Mouse (Mus musculus) midbrain, embryonic 16.5 days (tissue): Measurements from ENCODE around the gene Spag8. TPM values are rescaled to one million over a fixed set of nuclear protein-coding genes. Genes with fewer than 3 reads are reported as not detected.
A peak's percentile ranks its signal among the peaks of the same experiment; 100 is the strongest.

ENCODE experiments used
- ATAC-seq: fragments of 200-750 bp; cut with Nextera tagmentation; 2 replicates; pipeline ENCODE4 v1.8.0; 2017; ENCODE audit warnings: moderate TSS enrichment
- H3K27ac ChIP-seq: fragments of 300-500 bp; sonication (generic); 2 replicates; pipeline ENCODE4 v1.5.1; 2014; ENCODE audit warnings: mild to moderate bottlenecking, low read length, mixed read lengths
- H3K27me3 ChIP-seq: fragments of 300-500 bp; sonication (generic); 2 replicates; pipeline ENCODE4 v1.6.1; 2014; ENCODE audit warnings: low read depth, low read length, mixed read lengths; ENCODE audit not compliant: control insufficient read depth, insufficient read depth
- H3K36me3 ChIP-seq: fragments of 300-500 bp; sonication (generic); 2 replicates; pipeline ENCODE4 v1.6.1; 2014; ENCODE audit warnings: mild to moderate bottlenecking, low read length, moderate library complexity, mixed read lengths; ENCODE audit not compliant: control insufficient read depth, insufficient read depth
- H3K4me1 ChIP-seq: fragments of 300-500 bp; sonication (generic); 2 replicates; pipeline ENCODE4 v1.6.1; 2014; ENCODE audit warnings: mild to moderate bottlenecking, low read length, mixed read lengths; ENCODE audit not compliant: control insufficient read depth, insufficient read depth
- H3K4me2 ChIP-seq: fragments of 300-500 bp; sonication (generic); 2 replicates; pipeline ENCODE4 v1.6.1; 2014; ENCODE audit warnings: mild to moderate bottlenecking, low read length, mixed read lengths
- H3K4me3 ChIP-seq: fragments of 300-500 bp; sonication (generic); 2 replicates; pipeline ENCODE4 v1.5.1; 2014; ENCODE audit warnings: low read depth, mild to moderate bottlenecking, low read length, moderate library complexity, mixed read lengths
- H3K9ac ChIP-seq: fragments of 300-500 bp; sonication (generic); 2 replicates; pipeline ENCODE4 v1.6.1; 2014; ENCODE audit warnings: low read depth, low read length, mixed read lengths
- H3K9me3 ChIP-seq: fragments of 300-500 bp; sonication (generic); replicated peaks from 2 replicates; pipeline ENCODE4 v1.6.1; 2014; ENCODE audit warnings: mild to moderate bottlenecking, low read length, mixed read lengths; ENCODE audit not compliant: control insufficient read depth, poor library complexity, severe bottlenecking
- WGBS: fragments of 180-500 bp; shearing (Covaris S2); extraction: QIAGEN DNeasy Blood & Tissue Kit; methylation state at CpG from one replicate; pipeline ENCODE4 v1.1.7; 2014; 5-methylcytosine and 5-hydroxymethylcytosine counted together
- polyA plus RNA-seq: library from polyadenylated mRNA; unstranded; fragments of >200 nt; fragmentation: Nextera tagmentation; extraction: Ambion mirVana; gene quantifications from 2 replicates; pipeline ENCODE4 v1.2.1, GENCODE M21; 2015

Gene Spag8
- polyA plus RNA-seq, 1 experiment from 2014 or later = 11.8 TPM

DNA sequence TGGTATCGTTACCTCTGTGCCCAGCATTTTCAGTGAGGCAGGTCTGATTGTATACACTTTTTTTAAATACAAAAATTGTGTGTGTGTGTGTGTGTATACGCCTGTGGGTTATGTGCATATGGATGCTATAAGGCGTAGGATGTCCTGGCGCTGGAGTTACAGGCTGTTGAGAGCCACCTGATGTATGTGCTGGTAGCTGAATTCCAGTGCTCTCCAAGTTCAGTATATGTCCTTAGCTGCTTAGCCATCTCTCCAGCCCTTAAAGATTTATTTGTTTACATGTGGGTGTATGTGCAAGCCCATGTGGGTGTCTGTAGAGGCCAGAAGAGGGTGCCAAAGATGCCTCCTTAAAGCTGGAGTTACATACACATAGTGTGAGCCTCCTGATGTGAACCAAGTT is 3.8 kb upstream of the Spag8 start:
- Histone ChIP-seq H3K9me3 (no peaks in the 10 kb centered on the region), H3K27me3 (peaks cover 5% of the 10 kb centered on the region; the same call in 1 of the 2 replicates), H3K9ac (no peak overlapping the region), H3K4me1 (peaks cover 5% of the 10 kb centered on the region; the same call in 1 of the 2 replicates), H3K4me2 (peak overlapping the region; percentile 45), H3K4me3 (peak overlapping the region; percentile 86), H3K27ac (no peak overlapping the region), H3K36me3 (no peaks in the 10 kb centered on the region)
- ATAC-seq = no peak
- 58% methylated on average over 4 of the region's 4 CpGs for WGBS

DNA sequence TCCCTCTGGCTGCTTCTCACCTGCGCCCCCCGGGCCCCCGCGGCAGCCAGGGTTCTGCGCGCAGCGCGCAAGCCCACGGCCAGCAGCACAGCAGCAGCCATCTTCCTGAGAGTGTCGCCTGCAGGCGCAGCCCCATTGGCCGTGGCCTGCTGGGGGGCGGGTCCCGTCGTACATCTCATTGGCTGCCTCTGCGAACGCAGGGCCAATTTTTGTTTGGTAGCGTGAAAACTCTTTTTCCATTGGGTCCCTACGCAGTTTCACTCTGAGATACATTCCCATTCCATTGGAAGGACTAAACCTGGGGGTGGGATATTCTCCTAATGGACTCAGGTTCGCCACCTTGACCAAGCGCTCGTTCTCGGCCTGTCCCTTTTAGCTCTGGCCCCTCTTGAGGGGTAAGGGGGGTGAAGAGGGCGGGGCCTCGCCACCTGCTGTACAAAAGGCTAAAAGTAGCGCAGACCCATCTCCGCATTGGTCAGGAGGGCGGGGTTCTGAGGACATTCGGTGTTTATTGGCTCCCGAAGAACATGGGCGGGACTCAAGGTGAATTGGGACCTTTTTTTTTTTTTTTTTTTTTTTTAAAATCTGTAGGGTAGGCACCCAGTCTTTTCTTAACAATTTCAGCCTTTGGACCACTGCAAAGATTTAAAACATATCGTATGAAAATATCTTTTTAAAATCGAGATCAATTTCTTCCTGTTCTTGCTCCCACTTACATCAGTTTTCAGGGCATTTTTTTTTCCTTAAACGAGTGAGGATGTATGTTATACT is 3.1 kb upstream of the Spag8 start, which contains the start of gene Hint2:
Hint2 (minus strand) TSS at position 128 of the 771 bp plus-strand sequence.
- peak; percentile 98 for ATAC-seq
- H3K9me3 ChIP-seq = no peaks in the 10 kb centered on the region
- WGBS = 1% methylated on average over 34 of the region's 34 CpGs

GRCm38 (mm10) chr4:43655656-43656338 is 2.4 kb upstream of the Spag8 start:
- peak overlapping the region; percentile 86 for H3K4me3 ChIP-seq
- ATAC-seq = no peak; the same call in 1 of the 2 replicates
- H3K27me3 ChIP-seq = no peaks in the 10 kb centered on the region
- no peaks in the 10 kb centered on the region for H3K9me3 ChIP-seq
- H3K9ac ChIP-seq = peak overlapping the region; percentile 92
- peak overlapping the region; percentile 60 for H3K4me2 ChIP-seq
- peaks cover 5% of the 10 kb centered on the region; the same call in 1 of the 2 replicates for H3K4me1 ChIP-seq
- WGBS = 5% methylated on average over 33 of the region's 34 CpGs
- H3K27ac ChIP-seq = peak overlapping the region; percentile 95
- no peaks in the 10 kb centered on the region for H3K36me3 ChIP-seq

More for the DNA sequence above, 3.1 kb upstream of the Spag8 start, which contains the start of gene Hint2:
- Histone ChIP-seq H3K27ac (peak within 1 kb of the TSS; percentile 95), H3K9ac (peak within 1 kb of the TSS; percentile 92), H3K4me1 (peaks cover 5% of the 10 kb centered on the region; the same call in 1 of the 2 replicates), H3K4me2 (peak within 1 kb of the TSS; percentile 60), H3K4me3 (peak within 1 kb of the TSS; percentile 86), H3K36me3 (no peaks in the 10 kb centered on the region), H3K27me3 (no peaks in the 10 kb centered on the region; the same call in 1 of the 2 replicates)

- Histone ChIP-seq H3K4me3 (peak overlapping the region; percentile 35), H3K4me2 (peak overlapping the region; percentile 56), H3K4me1 (peaks cover 5% of the 10 kb centered on the region; the same call in 1 of the 2 replicates), H3K27me3 (no peaks in the 10 kb centered on the region), H3K9ac (peak overlapping the region; percentile 0; the same call in 1 of the 2 replicates), H3K9me3 (peaks cover 4% of the 10 kb centered on the region; the same call in 1 of the 2 replicates), H3K27ac (peak overlapping the region; percentile 50), H3K36me3 (peaks cover 3% of the 10 kb centered on the region; the same call in 1 of the 2 replicates)
- WGBS = 91% methylated on average over 4 of the region's 4 CpGs
- no peak for ATAC-seq
These were observed 668 bp downstream of the Spag8 start for GRCm38 (mm10) chr4:43652726-43653125.

DNA sequence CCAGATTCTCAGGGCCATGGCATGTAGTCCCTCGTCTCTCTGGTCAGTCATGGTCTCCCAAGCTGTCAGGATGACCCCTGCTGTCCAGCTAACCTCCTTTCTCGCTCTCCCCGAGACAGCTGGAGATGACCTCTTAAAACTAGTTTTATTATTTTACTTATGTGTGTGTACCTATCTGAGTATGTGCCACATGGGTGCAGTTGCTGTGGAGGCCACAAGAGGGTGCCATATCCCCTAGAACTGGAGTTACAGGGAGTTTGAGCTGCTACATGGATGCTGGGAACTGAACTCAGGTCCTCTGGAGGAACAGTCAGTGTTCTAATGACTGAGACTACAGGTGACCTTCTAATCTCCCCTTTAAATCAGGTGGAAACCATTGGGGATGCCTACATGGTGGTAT is 3.6 kb downstream of the Spag8 start:
- H3K27ac ChIP-seq = no peak overlapping the region
- H3K4me3 ChIP-seq = no peak overlapping the region
- peaks cover 2% of the 10 kb centered on the region; the same call in 1 of the 2 replicates for H3K4me1 ChIP-seq
- H3K27me3 ChIP-seq = no peaks in the 10 kb centered on the region
- WGBS = 93% methylated on average over 3 of the region's 3 CpGs
- H3K9me3 ChIP-seq = peaks cover 4% of the 10 kb centered on the region; the same call in 1 of the 2 replicates
- H3K9ac ChIP-seq = no peak overlapping the region
- peaks cover 5% of the 10 kb centered on the region for H3K36me3 ChIP-seq
- no peak overlapping the region for H3K4me2 ChIP-seq
- ATAC-seq = no peak

GRCm38 (mm10) chr4:43640491-43640890 is 12.9 kb downstream of the Spag8 start:
- WGBS = 89% methylated on average over 6 of the region's 6 CpGs

DNA sequence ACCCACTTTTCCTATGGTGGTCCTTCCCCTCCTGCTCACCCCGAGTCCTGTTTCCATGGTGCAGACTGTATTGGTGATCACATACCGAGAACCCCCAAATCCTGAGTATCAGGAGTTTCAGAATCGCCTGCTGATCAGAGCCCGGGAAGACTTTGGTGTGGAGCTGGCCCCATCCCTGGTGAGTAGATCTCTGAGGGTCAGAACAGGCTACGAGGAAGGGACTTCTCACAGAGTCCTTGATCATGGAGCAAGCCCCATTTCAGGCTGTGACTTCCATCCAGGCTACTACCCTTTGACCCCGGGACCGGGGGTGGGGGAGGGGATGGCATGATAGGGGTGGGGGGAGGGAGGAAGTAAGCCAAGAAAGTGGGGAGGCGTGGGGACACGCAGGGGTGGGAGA is 13.3 kb downstream of the Spag8 start:
- H3K4me1 ChIP-seq = no peaks in the 10 kb centered on the region
- WGBS = 76% methylated on average over 9 of the region's 9 CpGs
- H3K27me3 ChIP-seq = no peaks in the 10 kb centered on the region
- H3K9ac ChIP-seq = no peak overlapping the region
- ATAC-seq = no peak
- no peaks in the 10 kb centered on the region for H3K9me3 ChIP-seq
- no peak overlapping the region for H3K4me2 ChIP-seq
- no peak overlapping the region for H3K27ac ChIP-seq
- H3K36me3 ChIP-seq = no peaks in the 10 kb centered on the region
- no peak overlapping the region for H3K4me3 ChIP-seq

More at GRCm38 (mm10) chr4:43640491-43640890, 12.9 kb downstream of the Spag8 start:
- no peak overlapping the region for H3K9ac ChIP-seq
- no peak for ATAC-seq
- H3K4me1 ChIP-seq = no peaks in the 10 kb centered on the region
- no peaks in the 10 kb centered on the region for H3K9me3 ChIP-seq
- H3K4me2 ChIP-seq = no peak overlapping the region
- H3K27ac ChIP-seq = no peak overlapping the region
- no peaks in the 10 kb centered on the region for H3K27me3 ChIP-seq
- H3K4me3 ChIP-seq = no peak overlapping the region
- no peaks in the 10 kb centered on the region for H3K36me3 ChIP-seq

GRCm38 (mm10) chr4:43636751-43637150 is 16.6 kb downstream of the Spag8 start:
- Histone ChIP-seq H3K36me3 (no peaks in the 10 kb centered on the region), H3K27me3 (no peaks in the 10 kb centered on the region), H3K4me3 (no peak overlapping the region), H3K9ac (no peak overlapping the region), H3K9me3 (no peaks in the 10 kb centered on the region), H3K4me1 (peaks cover 15% of the 10 kb centered on the region), H3K4me2 (no peak overlapping the region), H3K27ac (no peak overlapping the region)
- 86% methylated on average over 6 of the region's 6 CpGs for WGBS
- ATAC-seq = no peak
